Mouse (Mus musculus) limb, embryonic 13.5 days (tissue): ENCODE data around the gene Zfp977. TPM values are rescaled to one million over a fixed set of nuclear protein-coding genes. Genes with fewer than 3 reads are reported as not detected.
"Not testable (repeated sequence)": the region's sequence is repeated elsewhere in the genome, so short reads cannot be mapped to it uniquely, and the experiment has no call there.

ENCODE experiments used
- ATAC-seq: fragments of 200-750 bp; cut with Nextera tagmentation; 2 replicates; pipeline ENCODE4 v1.8.0; 2017; ENCODE audit warnings: low read depth, moderate number of reproducible peaks, moderate TSS enrichment; ENCODE audit not compliant: low FRiP score
- H3K27ac ChIP-seq: fragments of 300-500 bp; sonication (generic); 2 replicates; pipeline ENCODE4 v1.5.1; 2015; ENCODE audit warnings: inconsistent platforms, mild to moderate bottlenecking, moderate library complexity
- H3K27me3 ChIP-seq: fragments of 300-500 bp; sonication (generic); 2 replicates; pipeline ENCODE4 v1.6.1; 2015; ENCODE audit warnings: mild to moderate bottlenecking, inconsistent platforms
- H3K36me3 ChIP-seq: fragments of 300-500 bp; sonication (generic); 2 replicates; pipeline ENCODE4 v1.6.1; 2015; ENCODE audit warnings: inconsistent platforms, mild to moderate bottlenecking, moderate library complexity
- H3K4me1 ChIP-seq: fragments of 300-500 bp; sonication (generic); 2 replicates; pipeline ENCODE4 v1.6.1; 2015; ENCODE audit warnings: inconsistent platforms
- H3K4me2 ChIP-seq: fragments of 300-500 bp; sonication (generic); replicated peaks from 2 replicates; pipeline ENCODE4 v1.6.1; 2015; ENCODE audit warnings: inconsistent platforms, mild to moderate bottlenecking, moderate library complexity
- H3K4me3 ChIP-seq: fragments of 300-500 bp; sonication (generic); 2 replicates; pipeline ENCODE4 v1.5.1; 2015; ENCODE audit warnings: moderate library complexity, mild to moderate bottlenecking, inconsistent platforms
- H3K9ac ChIP-seq: fragments of 300-500 bp; sonication (generic); 2 replicates; pipeline ENCODE4 v1.6.1; 2015; ENCODE audit warnings: mild to moderate bottlenecking, inconsistent platforms
- H3K9me3 ChIP-seq: fragments of 300-500 bp; sonication (generic); 2 replicates; pipeline ENCODE4 v1.6.1; 2016; ENCODE audit warnings: inconsistent platforms
- WGBS: fragments of 180-500 bp; shearing (Covaris S2); methylation state at CpG from one replicate; pipeline ENCODE4 v1.1.7; 2015; 5-methylcytosine and 5-hydroxymethylcytosine counted together
- microRNA-seq: library from miRNA; unstranded; fragments of <30 nt; microRNA quantifications from one replicate; pipeline ENCODE4, GENCODE M21; 2016
- polyA plus RNA-seq: library from polyadenylated mRNA; unstranded; fragments of >200 nt; fragmentation: Nextera tagmentation; extraction: Ambion mirVana; gene quantifications from 2 replicates; pipeline ENCODE4 v1.2.1, GENCODE M21; 2015

Zfp977 gene
- 1.8 and 2.2 TPM in 2 replicates for polyA plus RNA-seq

- WGBS, result 93% methylated on average over 11 of the region's 11 CpGs
These were observed at the start of gene Zfp977 for GRCm38 (mm10) chr7:42592413-42592812. Gene Zfp977 (minus strand): TSS chr7:42592547.

DNA sequence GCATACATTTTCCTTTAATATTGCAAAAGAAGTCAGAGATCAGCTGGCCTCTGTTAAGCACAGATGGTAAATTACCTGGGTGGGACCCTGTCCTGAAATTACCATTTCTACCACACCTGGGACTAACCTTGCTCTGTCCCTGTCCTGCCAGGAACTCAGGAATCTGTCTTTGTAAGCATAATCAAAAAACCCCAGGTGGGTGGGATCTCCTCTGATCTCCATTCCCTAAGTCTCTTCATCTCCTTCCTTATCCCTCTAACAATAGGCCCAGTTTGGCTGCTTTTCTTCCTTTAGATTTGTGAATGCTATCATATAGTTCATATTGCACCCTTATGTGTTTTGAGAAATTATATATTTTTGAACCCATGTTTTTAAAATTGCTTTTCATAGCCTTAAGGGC lies 38.7 kb upstream of the Zfp977 start:
- H3K4me3 ChIP-seq, H3K27me3 ChIP-seq, H3K9ac ChIP-seq, H3K4me2 ChIP-seq, ATAC-seq, H3K36me3 ChIP-seq, H3K4me1 ChIP-seq, H3K27ac ChIP-seq: not testable (repeated sequence)
- H3K9me3 ChIP-seq, result peaks cover 19% of the 10 kb centered on the region; the same call in 1 of the 2 replicates

More at GRCm38 (mm10) chr7:42592413-42592812, at the start of gene Zfp977:
- H3K4me3 ChIP-seq, H3K27ac ChIP-seq, H3K4me2 ChIP-seq, H3K36me3 ChIP-seq, H3K4me1 ChIP-seq, H3K27me3 ChIP-seq, H3K9ac ChIP-seq, ATAC-seq: not testable (repeated sequence)
- H3K9me3 ChIP-seq, result peaks cover 42% of the 10 kb centered on the region

GRCm38 (mm10) chr7:42595666-42596065 lies 3.3 kb upstream of the Zfp977 start:
- H3K9ac ChIP-seq, H3K4me1 ChIP-seq, H3K36me3 ChIP-seq, H3K27me3 ChIP-seq, H3K4me3 ChIP-seq, ATAC-seq, H3K27ac ChIP-seq, H3K4me2 ChIP-seq: not testable (repeated sequence)
- peaks cover 51% of the 10 kb centered on the region for H3K9me3 ChIP-seq

GRCm38 (mm10) chr7:42591311-42591710 lies 1.0 kb downstream of the Zfp977 start:
- H3K4me2 ChIP-seq, H3K9ac ChIP-seq, H3K36me3 ChIP-seq, H3K27me3 ChIP-seq, H3K4me1 ChIP-seq, ATAC-seq, H3K27ac ChIP-seq, H3K4me3 ChIP-seq: not testable (repeated sequence)
- peaks cover 47% of the 10 kb centered on the region for H3K9me3 ChIP-seq

DNA sequence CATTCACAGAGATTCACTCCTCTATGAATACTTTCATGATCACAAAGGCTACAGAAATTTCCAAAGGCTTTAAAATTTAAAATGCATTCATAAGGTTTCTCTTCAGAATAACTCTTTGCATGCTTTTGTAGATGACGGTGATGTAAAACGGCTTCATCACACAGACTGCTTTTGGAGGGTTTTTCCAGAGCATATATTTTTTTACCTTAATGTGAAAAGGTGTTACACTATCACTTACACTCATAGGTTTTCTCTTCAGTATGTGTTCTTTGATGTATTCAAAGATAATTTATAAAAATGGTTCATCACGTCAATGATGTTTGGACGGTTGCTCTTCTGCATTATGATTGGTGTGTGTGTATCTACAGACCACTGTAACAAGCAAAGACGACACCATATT lies 13.9 kb downstream of the Zfp977 start, which contains the start of gene Gm21028:
TSS of gene Gm21028 (minus strand) at position 101 of the 400 bp plus-strand sequence.
- H3K27me3 ChIP-seq, result no peaks in the 10 kb centered on the region
- H3K4me3 ChIP-seq, result no peak within 1 kb of the TSS
- whole genome bisulfite sequencing, result 90% methylated on average over 5 of the region's 5 CpGs
- H3K9ac ChIP-seq, result no peak within 1 kb of the TSS
- ATAC-seq, result no peak
- H3K4me1 ChIP-seq, result no peaks in the 10 kb centered on the region
- no peak within 1 kb of the TSS for H3K27ac ChIP-seq
- no peak within 1 kb of the TSS for H3K4me2 ChIP-seq
- H3K9me3 ChIP-seq, result peaks cover 58% of the 10 kb centered on the region
- peaks cover 16% of the 10 kb centered on the region for H3K36me3 ChIP-seq

GRCm38 (mm10) chr7:42551766-42552165 lies 40.6 kb downstream of the Zfp977 start:
- Histone ChIP-seq H3K9ac (no peak overlapping the region), H3K4me3 (no peak overlapping the region)
- 78% methylated on average over 3 of the region's 3 CpGs for WGBS

More at GRCm38 (mm10) chr7:42551766-42552165, 40.6 kb downstream of the Zfp977 start:
- Histone ChIP-seq H3K9me3 (peaks cover 7% of the 10 kb centered on the region; the same call in 1 of the 2 replicates), H3K4me1 (no peaks in the 10 kb centered on the region), H3K27ac (no peak overlapping the region), H3K4me2 (no peak overlapping the region), H3K36me3 (no peaks in the 10 kb centered on the region), H3K27me3 (no peaks in the 10 kb centered on the region)
- ATAC-seq, result no peak

Small RNA genes within 50 kb of the gene (microRNA-seq; reads per million reads assigned to microRNA genes)
- not detected for gene Gm24938

Other genes with a start within 250 kb of the Zfp977 start
- not detected in 2 replicates for gene 4933421I07Rik, start 144.4 kb downstream of the Zfp977 start, polyA plus RNA-seq
- 12.9 and 14.9 TPM in 2 replicates for gene Zfp141, start 86.8 kb downstream of the Zfp977 start, polyA plus RNA-seq
- not detected in 2 replicates for gene Gm21028, start 14.0 kb downstream of the Zfp977 start, polyA plus RNA-seq
- gene Zfp976, start 50.0 kb upstream of the Zfp977 start, polyA plus RNA-seq, result 3.7 and 3.8 TPM in 2 replicates
- gene Zfp975, start 100.2 kb upstream of the Zfp977 start, polyA plus RNA-seq, result 9.1 and 10.0 TPM in 2 replicates
- gene Gm17067, start 134.5 kb upstream of the Zfp977 start, polyA plus RNA-seq, result not detected in 2 replicates
- gene Vmn2r62, start 201.0 kb upstream of the Zfp977 start, polyA plus RNA-seq, result not detected in 2 replicates